Mouse (Mus musculus): ENCODE data around the gene Osm.

Gene Osm

DNA sequence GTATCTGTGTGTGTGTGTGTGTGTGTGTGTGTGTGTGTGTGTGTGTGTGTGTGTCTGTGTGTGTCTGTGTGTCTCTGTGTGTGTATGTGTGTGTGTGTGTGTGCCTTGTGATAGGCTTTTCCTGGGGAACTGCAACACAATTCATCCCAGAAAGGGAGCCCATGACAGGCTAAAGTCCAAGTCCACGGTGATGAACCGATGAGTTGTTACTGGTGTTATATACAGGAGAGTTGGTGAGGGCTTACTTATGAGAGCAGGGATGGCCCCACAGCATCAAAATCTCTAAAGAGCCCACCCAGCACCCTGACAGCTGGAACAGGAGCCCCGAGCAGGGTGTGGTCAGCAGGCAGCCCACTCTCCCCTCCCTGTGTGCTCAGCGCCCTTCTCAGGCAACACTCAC, 5.0 kb downstream of the Osm start:
- no peak for DNase-seq

DNA sequence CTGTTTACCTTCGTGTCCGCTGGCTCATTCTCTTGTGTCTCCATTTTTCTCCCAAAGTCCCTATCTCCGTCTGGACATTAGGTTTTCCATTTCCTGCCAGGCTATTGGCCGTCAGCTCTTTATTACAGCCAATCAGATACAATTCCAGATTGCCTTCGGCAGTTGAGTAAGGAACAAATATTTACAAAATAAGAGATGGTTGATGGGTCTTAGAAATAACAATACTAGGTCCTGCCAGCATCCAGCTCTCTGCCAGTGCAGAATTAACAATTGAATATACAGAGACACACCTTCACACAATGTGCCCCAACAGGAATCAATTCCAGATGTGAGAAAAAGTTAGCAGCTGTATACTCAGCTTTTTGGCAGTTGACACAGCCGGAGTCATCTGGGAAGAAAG, 9.9 kb downstream of the Osm start:
- no peak for DNase-seq

DNA sequence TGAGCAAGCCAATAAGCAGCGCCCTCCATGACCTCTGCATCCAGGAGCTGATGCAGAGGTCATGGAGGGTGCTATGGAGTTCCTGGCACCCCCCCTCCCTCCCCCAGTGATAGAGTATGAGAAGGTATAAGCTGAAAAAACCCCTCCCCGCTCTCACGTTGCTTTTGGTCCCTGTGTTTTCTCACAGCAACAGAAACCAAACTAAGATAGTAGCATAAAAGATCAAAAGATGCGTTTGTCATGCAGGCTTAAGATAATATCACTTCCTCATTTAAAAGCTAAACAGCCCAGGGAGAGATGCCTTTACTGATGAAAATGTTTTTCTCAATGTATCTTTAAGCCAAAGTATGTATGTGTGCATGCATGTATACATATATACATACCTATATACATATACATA, 10.4 kb downstream of the Osm start:
- no peak for DNase-seq

DNA sequence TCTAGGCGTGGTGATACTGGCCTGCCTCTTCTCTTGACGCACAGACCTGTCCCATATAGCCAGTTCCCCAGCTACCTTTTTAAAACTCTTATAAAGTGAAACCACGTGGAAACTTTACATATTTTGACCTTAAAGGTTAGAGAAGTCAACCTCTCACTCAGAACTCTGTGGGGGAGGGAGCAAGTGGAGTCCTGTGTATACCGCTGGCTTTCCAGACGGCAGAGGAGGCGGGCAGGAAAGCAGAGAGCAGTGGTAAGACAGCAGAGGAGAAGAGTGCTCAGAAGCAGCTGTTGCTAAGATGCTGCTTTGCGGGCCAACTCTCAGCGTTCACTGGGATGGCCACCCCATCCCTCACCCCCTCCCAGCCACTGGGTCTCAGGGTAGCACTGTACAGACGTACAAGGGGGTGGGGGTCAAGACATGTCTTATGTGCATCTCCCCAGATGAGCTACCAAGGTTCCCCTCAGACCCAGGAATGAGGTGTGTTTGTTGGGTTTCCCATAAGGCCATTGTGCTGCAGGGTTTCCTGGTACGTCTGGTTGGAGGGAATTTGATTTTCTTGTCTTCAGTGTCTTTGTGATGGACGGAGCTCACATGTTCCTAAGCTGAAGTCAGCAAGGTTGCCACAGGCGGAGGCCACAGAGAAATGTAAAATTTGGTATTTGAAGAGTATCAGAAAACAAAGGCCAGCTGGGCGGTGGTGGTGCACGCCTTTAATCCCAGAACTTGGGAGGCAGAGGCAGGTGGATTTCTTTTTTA, 11.2 kb downstream of the Osm start:
- no peak for DNase-seq

DNA sequence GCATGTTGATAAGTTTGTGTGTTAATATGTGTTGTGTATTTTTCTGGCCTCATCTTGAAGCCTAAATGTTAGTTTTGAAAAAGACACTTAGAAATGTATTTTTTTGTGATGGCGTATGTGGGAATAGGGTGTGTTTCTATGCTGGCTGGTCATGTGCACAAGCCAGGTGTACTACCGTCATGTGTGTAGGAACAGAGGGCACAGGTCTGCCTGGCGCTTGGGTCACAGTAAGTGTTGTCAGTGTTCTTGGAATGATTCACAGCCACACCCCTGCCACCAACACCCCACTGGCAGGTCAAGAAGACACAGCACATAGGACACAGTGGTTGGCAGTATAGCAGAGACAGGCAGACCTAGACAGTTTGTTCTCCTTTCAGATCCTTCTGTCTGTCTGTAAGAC, 12.9 kb downstream of the Osm start:
- DNase-seq = no peak

DNA sequence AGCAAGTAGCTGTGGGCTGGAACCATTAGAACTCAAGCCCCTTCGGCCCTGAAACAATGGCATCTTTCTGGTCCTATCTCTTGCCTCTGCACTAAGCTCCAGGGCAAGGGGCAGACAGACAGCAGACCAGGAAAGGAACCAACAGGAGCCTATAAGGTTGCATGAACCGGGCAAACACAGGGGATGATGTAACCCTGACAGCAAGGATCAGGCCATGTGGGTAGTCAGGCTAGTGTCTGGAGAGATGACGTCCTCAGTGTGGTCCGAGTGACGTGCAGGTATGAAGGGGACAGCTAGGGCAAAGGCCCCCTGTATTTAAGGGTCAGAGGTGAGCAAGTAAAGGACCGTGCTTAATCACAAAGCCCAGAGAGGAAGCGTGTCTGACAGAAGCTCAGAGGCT, 14.1 kb downstream of the Osm start:
- DNase-seq = no peak

DNA sequence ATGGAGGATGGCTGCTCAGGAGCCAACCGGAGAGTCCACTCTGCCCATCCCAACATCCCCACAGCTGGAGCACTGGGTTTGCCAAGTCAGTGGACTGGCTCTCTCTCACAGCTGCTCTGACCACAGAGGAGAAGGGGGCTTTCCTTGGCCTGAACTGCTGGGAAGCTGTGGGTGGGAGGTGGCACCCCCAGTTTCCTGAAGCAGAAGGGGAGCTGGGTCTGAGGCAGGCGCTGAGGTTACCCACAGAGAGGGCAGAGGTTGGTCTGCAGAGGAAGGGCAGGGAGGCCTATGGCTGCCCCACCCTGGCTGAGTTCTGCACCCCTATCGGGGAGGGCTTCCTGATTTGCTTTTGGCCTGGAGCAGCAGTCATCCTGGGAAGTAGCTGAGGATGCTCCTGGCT, 15.2 kb downstream of the Osm start:
- no peak for DNase-seq

DNA sequence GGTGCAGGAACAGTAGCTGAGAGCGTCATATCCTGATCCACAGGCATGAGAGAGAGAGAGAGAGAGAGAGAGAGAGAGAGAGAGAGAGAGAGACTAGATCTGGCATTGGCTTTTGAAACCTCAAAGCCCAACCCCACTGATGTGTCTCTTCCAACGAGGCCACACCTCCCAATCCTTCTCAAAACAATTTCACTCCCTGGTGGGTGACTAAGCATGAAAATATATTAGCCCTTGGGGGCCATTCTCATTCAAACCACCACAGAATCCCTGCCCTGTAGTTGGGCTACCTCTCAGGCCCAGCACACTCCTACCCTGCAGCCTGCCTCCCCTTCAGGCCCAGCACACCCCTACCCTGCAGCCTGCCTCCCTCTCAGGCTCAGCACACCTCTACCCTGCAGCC, 16.7 kb downstream of the Osm start:
- no peak for DNase-seq

DNA sequence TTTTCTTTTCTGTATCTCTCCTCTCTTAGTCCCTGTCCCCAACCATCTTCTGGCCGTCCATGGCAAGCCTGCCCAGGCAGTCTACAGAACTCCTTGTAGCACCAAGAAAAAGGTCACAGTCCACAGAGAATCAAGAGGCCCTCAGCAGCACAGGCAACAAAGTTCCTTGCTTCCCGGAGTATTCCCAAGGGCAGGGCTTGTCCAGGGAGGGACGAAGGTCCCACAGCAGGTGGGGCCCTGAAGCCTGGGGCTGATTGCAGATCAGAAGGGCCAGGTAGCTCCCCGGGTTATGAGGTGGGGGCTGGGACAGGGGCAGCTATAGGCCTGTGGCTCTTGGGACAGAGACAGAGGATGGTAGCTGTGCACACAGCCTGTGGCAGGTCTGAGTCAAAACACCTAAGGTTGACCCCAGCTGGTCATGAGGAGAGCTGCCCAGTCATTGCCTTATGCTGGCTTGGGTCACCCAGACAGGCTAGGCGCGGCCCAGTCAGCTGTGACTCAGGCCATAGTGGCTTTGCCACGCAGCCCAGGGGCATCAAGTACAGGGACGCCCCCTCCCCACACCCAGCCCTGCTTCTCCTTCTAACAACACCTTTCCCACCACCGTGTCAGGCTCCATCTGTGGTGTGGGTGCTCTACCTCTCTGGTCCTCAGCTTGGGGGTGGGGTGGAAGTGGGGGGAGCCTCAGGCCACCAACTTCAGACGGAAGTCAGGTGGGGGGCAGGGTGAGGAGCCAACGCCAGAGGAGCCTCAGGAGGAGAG, 20.8 kb downstream of the Osm start, which contains the start of gene Lif:
Gene Lif (plus strand): TSS at position 712 of the 762 bp plus-strand sequence.
- DNase-seq = no peak

DNA sequence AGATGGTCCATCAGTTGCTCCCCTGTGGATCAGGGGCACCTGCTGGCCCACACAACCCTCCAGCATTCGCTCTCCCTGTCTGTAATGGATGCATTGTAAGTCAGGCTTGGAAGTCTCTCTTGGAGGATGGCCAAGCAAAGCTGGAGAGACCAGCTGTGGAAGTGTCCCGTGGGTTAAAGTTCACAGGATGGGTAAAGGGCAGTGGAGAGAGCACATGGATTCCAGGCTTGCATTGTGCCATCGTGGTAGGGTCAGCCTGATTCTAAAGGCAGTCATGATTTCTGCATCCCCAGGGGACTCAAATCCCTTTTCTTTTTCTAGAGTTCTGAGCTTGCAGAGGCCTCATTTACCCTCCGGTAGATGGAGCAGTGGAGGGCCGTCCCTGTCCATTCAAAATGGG, 21.5 kb downstream of the Osm start:
- peak; percentile 83 for DNase-seq

DNA sequence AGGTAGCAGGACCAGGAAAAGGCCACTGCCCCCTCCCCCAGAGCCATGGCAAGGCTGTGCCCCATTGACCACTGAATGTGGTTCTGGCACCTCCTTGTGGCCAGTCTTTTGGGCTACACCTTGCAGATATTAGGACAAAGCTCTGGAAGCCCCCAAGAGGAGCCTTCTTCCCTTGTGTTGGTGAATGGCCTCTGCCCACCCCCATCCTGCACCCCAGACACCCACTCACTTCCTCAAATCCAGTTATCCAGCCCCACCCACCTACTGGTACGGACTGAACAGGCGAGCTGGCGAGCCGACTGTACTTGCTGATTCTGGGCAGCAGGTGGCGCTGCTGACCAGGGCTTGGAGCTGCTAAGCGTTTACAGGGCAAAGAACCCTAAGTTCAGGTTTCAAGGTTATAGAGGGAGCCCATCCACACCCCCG, 22.4 kb downstream of the Osm start:
- DNase-seq = peak; percentile 88

DNA sequence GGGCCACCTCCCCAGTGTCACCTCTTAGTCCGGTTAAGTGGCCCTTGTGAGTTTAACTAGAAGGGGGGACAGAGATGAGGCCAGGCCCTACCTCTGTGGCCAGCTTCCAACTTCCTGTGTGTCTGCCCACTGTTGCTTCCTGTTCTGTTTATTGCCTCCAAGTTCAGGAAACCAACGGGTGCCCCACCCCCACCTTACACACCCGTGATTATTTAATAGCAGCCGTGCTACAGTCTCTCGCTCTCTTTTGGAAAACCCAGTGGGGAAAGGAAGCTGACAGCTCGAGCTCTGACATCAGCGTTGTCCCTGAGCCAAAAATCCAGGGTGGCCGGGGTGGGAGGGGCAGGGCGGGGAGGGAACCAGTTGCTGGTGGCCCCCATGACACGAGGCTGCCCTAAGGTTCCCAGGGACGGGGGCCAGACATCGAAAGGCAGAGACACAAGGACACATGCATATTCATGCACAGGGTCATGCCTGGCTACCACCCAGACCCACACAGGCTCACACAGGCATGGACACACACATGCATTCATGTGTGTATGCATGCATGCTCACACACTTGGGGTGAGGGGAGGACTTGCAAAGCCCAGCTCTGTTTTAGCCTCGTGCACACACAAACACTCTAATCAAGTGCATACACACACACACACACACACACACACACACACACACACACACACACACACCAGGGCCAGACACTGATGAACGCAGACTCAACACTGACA, 24.4 kb downstream of the Osm start:
- DNase-seq = peak; percentile 76

DNA sequence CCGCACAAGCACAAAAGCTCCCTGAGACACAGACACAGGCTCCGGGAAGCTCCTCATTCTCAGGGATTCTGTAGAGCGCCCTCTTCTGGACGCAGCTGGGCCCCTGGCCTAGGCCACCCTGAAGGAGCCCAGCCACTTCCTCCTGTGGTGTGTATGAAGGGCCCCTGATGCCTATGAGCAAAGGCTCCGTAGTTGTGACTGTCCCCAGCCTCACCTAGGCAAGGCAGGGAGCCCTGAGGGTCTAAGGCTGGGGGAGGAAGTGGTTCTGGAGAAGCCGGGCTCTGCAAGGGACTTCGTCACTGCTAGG, 24.9 kb downstream of the Osm start:
- peak; percentile 64 for DNase-seq

DNA sequence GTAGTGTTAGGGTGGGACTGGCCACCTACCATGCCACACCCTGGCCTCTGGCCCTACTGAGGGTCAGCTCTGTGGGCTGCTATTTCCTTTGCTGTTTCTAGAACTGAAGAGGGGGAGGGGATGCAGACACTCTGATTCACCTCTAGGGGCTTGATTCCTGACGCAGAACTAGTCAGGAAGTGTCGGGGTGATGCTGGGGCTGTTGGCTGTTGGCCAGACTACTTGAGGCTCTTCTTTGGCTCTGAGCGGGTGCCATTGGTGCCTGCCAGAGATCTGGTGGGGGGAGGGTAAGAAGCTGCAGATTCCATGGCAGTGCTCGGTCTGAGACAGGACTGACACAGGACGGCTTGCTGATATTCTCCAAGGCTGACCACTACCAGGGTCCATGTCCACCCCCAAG, 25.7 kb downstream of the Osm start:
- DNase-seq = peak; percentile 64

DNA sequence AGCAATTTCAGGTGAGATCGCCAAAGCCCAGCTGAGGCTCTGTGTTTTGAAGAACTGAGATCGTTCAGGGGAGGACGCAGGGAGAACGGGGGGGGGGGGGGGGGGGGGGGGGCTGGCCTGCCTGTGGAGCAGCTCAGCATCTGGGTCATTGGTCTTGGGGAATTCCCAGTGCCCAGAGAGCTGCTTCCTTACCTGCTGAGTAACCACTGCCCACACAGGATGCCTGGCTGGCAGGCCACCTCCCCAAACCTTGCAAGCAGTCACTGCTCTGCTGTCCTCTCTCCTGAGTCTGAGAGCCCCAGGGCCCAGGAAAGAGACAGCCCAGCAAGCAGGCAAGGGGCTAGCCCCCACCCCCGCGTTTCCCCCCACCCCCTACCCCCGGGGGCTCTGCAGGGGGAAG, 26.6 kb downstream of the Osm start:
- DNase-seq = peak; percentile 27

DNA sequence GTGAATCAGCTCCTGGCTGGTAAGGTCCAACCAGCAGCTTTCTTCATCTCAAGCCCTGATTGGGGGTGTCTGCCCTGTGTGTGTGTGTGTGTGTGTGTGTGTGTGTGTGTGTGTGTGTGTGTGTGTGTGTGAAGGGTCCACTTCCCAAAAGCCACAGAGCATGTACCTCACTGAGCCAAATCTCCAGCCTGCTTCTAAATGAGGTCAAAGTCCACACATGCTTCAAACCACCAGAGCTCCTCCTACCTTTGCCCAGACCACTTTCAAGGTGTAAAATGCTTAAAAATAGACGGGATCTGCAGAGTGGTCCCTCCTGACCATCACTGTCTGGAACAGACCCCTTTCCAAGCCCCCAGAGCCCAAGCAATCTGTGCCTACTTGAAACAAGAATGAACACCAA, 27.1 kb downstream of the Osm start:
- peak; percentile 45 for DNase-seq

DNA sequence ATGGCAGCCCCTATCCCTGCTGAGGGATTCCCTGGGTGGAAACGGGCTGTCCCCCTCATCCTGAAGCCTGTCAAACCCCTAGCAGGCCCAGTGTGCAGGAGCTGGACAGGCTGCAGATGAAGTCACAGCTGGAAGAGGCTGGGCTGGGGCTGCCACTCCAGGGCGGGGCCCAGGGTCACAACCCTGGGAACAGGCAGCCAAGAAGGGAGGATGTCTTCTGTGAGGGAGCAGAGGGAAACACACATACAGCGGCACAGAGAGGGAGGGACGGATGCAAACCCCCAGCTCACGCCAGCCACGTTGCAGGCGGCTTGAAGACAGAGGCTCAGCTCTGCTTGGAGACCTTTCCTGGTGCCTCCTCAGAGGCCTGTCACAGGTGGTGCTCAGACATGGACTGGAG, 27.8 kb downstream of the Osm start:
- peak; percentile 43 for DNase-seq

DNA sequence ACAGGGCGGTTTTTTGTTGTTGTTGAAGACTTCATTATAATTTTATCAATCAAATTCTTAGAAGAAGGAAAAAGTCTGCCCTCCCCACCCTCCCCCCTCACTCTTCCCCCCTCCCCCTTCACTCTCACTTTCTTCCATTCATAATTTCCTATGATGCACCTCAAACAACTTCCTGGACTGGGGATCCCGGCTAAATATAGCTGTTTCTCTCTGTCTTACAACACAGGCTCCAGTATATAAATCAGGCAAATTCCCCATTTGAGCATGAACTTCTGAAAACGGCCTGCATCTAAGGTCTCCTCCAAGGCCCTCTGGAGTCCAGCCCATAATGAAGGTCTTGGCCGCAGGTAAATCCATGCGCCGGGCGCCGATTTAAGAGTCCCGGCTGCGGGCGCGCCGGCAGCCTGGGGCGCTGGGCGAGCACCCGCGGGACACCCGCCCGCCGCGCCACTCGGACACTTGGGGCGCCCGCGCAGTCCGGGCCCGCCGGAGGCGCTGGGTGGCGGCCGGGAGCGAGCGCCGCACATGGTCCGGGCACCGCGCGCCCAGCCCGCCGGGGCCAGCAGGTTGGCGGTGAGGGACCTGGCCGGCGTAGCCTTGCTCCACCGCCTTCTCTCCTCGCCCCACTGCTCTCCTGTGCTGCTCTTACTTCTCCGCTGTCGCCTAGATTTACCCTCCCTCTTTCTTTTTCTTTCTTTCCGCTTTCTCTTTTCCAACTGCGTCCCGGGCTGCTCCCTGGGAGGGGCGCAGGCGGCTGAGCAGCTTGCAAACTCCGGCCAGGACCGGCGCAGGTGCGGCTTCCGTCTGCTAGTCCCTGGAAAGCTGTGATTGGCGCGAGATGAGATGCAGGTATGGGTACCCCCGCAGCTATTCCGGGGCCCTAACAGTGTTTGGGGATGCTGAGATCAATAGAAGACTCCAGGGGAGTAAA, 30.3 kb downstream of the Osm start:
- DNase-seq = peak; percentile 78

DNA sequence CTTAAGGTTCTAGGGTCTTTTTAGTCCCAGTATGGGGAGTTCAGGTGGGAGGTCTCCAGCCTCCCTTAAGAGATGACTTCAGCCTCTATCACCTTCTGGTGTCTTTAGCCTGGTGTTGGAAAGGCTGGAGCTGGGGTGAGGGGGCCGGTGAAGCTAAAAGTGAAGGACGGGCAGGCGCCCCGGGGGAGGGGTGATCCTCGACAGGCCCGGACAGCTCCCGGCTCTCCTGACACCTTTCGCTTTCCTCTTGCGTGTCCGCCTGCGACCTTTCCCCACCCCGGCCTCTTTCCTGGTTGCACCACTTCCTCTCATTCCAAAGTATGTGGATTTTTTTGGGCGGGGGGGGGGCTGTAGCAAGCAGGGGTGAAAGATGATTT, 31.0 kb downstream of the Osm start:
- no peak for DNase-seq

DNA sequence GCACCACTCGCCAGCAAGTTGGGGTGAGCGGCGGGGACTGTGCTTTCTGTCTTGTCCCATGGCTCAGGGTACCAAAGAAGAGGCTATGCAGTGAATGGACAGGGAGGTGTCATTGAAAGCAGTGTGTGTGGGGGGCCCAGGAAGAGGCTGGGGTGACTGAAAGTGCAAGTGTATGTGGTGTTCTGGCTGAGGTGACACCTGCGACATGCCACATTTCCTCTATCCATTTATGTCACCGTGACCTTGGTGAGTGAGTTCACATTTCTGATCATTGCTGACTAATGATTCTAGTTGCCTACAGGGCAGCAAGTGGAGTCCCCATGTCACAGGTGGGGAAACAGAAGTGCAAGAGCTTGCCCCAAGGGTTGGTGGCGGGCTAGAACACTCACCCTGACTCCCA, 32.3 kb downstream of the Osm start:
- no peak for DNase-seq

DNA sequence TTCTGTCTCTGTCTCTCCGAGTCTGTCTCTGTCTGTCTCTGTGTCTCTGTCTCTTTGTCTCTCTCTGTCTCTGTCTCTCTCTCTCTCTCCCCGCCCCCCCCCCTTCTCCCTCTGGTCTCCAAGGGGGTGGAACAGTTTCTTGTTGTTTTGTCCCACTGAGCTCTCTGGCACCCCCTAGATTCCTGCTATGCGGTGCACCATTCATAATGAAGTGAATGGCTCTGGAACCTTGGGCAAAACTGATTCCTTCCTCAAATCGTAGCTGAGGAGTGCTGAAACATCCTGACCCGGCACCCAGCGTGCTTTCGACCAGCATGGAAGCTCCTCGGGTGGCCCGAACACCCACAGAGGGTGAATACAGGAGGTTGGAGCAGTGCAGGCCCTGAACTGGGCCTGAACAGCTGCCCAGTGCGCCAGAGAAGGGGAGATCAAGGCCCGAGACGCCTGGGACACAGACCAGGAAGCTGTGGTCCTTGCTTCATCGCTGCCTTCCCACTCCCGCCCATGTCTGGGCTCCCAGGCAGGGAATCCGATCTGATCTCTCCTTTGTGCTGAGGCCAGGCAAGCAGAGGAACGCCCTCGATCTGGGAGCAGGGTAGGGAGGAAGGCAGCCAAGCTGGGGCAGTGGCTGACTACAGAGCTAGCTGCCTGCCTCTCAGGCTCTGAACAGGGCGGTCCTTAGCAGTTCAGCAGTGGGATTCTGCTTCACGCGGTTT, 34.7 kb downstream of the Osm start:
- no peak for DNase-seq

DNA sequence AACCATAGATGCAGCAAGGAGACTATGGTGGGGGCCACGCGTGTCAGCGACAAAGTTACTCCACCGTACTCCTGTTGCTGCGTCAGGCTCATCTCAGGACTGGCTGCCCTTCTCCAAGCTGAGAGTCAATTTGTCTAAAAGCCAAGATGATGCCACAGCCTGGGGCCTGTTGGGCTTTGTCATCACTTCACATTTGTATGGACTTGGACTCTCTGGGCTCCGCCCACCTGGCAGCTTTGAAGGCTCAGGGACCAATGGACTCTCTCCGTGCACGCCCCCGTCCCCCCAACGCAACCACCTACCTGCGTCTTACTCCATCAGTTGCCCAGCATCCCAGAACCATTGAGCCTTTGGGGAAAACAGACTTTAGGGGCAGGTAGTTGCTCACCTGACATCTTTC, 35.3 kb downstream of the Osm start:
- DNase-seq = no peak
